Mouse (Mus musculus): ENCODE results near the gene 2310009B15Rik. TPM values are rescaled to one million over a fixed set of nuclear protein-coding genes. Genes with fewer than 3 reads are reported as not detected.

2310009B15Rik gene
- polyA plus RNA-seq, 1 experiment = 46.9 TPM

GRCm38 (mm10) chr1:138837786-138838743 lies 18.6 kb downstream of the 2310009B15Rik start:
- Histone ChIP-seq H3K79me3 (ENCODE audit: low read depth) (no peaks in the 10 kb centered on the region), H3K79me2 (ENCODE audit: control insufficient read depth, insufficient read depth) (no peaks in the 10 kb centered on the region)

GRCm38 (mm10) chr1:138835355-138835900 lies 21.2 kb downstream of the 2310009B15Rik start:
- Histone ChIP-seq H3K36me3 (ENCODE audit: control insufficient read depth, insufficient read depth) (no peaks in the 10 kb centered on the region), H3K79me2 (ENCODE audit: control insufficient read depth, insufficient read depth) (no peaks in the 10 kb centered on the region), H3K4me3 (ENCODE audit: insufficient read depth, poor library complexity, severe bottlenecking) (no peak overlapping the region), H3K27me3 (ENCODE audit: control insufficient read depth, insufficient read depth, insufficient read length) (no peaks in the 10 kb centered on the region), H3ac (ENCODE audit: control insufficient read depth, insufficient read length, low read depth) (no peak overlapping the region), H3K79me3 (ENCODE audit: low read depth) (no peaks in the 10 kb centered on the region)
- TF ChIP-seq MAX (IDR thresholded peaks at IDR 0.05) (no peak), MYOD1 (IDR thresholded peaks at IDR 0.05; ENCODE audit: control insufficient read depth, insufficient read length, low read depth) (no peak), FOSL1 (IDR thresholded peaks at IDR 0.05; ENCODE audit: insufficient read depth, low read length, poor library complexity, severe bottlenecking) (no peak), CTCF (IDR thresholded peaks at IDR 0.05; ENCODE audit: control insufficient read depth, insufficient read depth, insufficient read length) (no peak), MYOG (IDR thresholded peaks at IDR 0.05; ENCODE audit: control insufficient read depth, extremely low read depth, insufficient read length) (no peak), CEBPB (IDR thresholded peaks at IDR 0.05; ENCODE audit: low read depth) (no peak), USF1 (IDR thresholded peaks at IDR 0.05; ENCODE audit: low read depth) (no peak)

More at GRCm38 (mm10) chr1:138837786-138838743, 18.6 kb downstream of the 2310009B15Rik start:
- no peaks in the 10 kb centered on the region for H3K27me3 ChIP-seq (ENCODE audit: control insufficient read depth, insufficient read depth, insufficient read length)
- no peak overlapping the region for H3K4me3 ChIP-seq (ENCODE audit: insufficient read depth, poor library complexity, severe bottlenecking)
- no peak for TF ChIP-seq MYOD1 (IDR thresholded peaks at IDR 0.05; ENCODE audit: control insufficient read depth, insufficient read length, low read depth)
- TF ChIP-seq MYOG (IDR thresholded peaks at IDR 0.05; ENCODE audit: control insufficient read depth, extremely low read depth, insufficient read length) = no peak
- TF ChIP-seq CEBPB (IDR thresholded peaks at IDR 0.05; ENCODE audit: low read depth) = no peak
- no peak for TF ChIP-seq FOSL1 (IDR thresholded peaks at IDR 0.05; ENCODE audit: insufficient read depth, low read length, poor library complexity, severe bottlenecking)
- TF ChIP-seq USF1 (IDR thresholded peaks at IDR 0.05; ENCODE audit: low read depth) = no peak
- no peaks in the 10 kb centered on the region for H3K36me3 ChIP-seq (ENCODE audit: control insufficient read depth, insufficient read depth)
- no peak overlapping the region for H3ac ChIP-seq (ENCODE audit: control insufficient read depth, insufficient read length, low read depth)

- Histone ChIP-seq H3K36me3 (ENCODE audit: control insufficient read depth, insufficient read depth) (no peaks in the 10 kb centered on the region), H3ac (ENCODE audit: control insufficient read depth, insufficient read length, low read depth) (no peak overlapping the region), H3K79me2 (ENCODE audit: control insufficient read depth, insufficient read depth) (no peaks in the 10 kb centered on the region), H3K27me3 (ENCODE audit: control insufficient read depth, insufficient read depth, insufficient read length) (no peaks in the 10 kb centered on the region), H3K79me3 (ENCODE audit: low read depth) (no peaks in the 10 kb centered on the region), H3K4me3 (ENCODE audit: insufficient read depth, poor library complexity, severe bottlenecking) (no peak overlapping the region)
- TF ChIP-seq CTCF (IDR thresholded peaks at IDR 0.05; ENCODE audit: control insufficient read depth, insufficient read depth, insufficient read length) (no peak), MYOD1 (IDR thresholded peaks at IDR 0.05; ENCODE audit: control insufficient read depth, insufficient read length, low read depth) (no peak), MYOG (IDR thresholded peaks at IDR 0.05; ENCODE audit: control insufficient read depth, extremely low read depth, insufficient read length) (no peak), MAX (IDR thresholded peaks at IDR 0.05) (no peak)
Measured at GRCm38 (mm10) chr1:138831309-138831708, 25.3 kb downstream of the 2310009B15Rik start.

- no peaks in the 10 kb centered on the region for H3K79me2 ChIP-seq (ENCODE audit: control insufficient read depth, insufficient read depth)
- no peaks in the 10 kb centered on the region for H3K27me3 ChIP-seq (ENCODE audit: control insufficient read depth, insufficient read depth, insufficient read length)
- H3K79me3 ChIP-seq (ENCODE audit: low read depth) = no peaks in the 10 kb centered on the region
- no peak for TF ChIP-seq FOSL1 (IDR thresholded peaks at IDR 0.05; ENCODE audit: insufficient read depth, low read length, poor library complexity, severe bottlenecking)
- TF ChIP-seq MYOD1 (IDR thresholded peaks at IDR 0.05; ENCODE audit: control insufficient read depth, insufficient read length, low read depth) = no peak
- TF ChIP-seq MAX (IDR thresholded peaks at IDR 0.05) = no peak
- no peak for TF ChIP-seq CEBPB (IDR thresholded peaks at IDR 0.05; ENCODE audit: low read depth)
- TF ChIP-seq CTCF (IDR thresholded peaks at IDR 0.05; ENCODE audit: control insufficient read depth, insufficient read depth, insufficient read length) = no peak
- no peak for TF ChIP-seq MYOG (IDR thresholded peaks at IDR 0.05; ENCODE audit: control insufficient read depth, extremely low read depth, insufficient read length)
- no peak for TF ChIP-seq USF1 (IDR thresholded peaks at IDR 0.05; ENCODE audit: low read depth)
- no peak overlapping the region for H3ac ChIP-seq (ENCODE audit: control insufficient read depth, insufficient read length, low read depth)
- no peaks in the 10 kb centered on the region for H3K36me3 ChIP-seq (ENCODE audit: control insufficient read depth, insufficient read depth)
- no peak overlapping the region for H3K4me3 ChIP-seq (ENCODE audit: insufficient read depth, poor library complexity, severe bottlenecking)
Measured at GRCm38 (mm10) chr1:138826841-138827240, 29.8 kb downstream of the 2310009B15Rik start.

GRCm38 (mm10) chr1:138822985-138823322 lies 33.7 kb downstream of the 2310009B15Rik start:
- no peaks in the 10 kb centered on the region for H3K79me3 ChIP-seq (ENCODE audit: low read depth)
- no peaks in the 10 kb centered on the region for H3K79me2 ChIP-seq (ENCODE audit: control insufficient read depth, insufficient read depth)
- no peak for TF ChIP-seq MYOG (IDR thresholded peaks at IDR 0.05; ENCODE audit: control insufficient read depth, extremely low read depth, insufficient read length)
- no peak for TF ChIP-seq MAX (IDR thresholded peaks at IDR 0.05)
- no peak for TF ChIP-seq MYOD1 (IDR thresholded peaks at IDR 0.05; ENCODE audit: control insufficient read depth, insufficient read length, low read depth)
- no peak for TF ChIP-seq USF1 (IDR thresholded peaks at IDR 0.05; ENCODE audit: low read depth)
- no peak for TF ChIP-seq CTCF (IDR thresholded peaks at IDR 0.05; ENCODE audit: control insufficient read depth, insufficient read depth, insufficient read length)
- TF ChIP-seq CEBPB (IDR thresholded peaks at IDR 0.05; ENCODE audit: low read depth) = no peak
- no peak for TF ChIP-seq FOSL1 (IDR thresholded peaks at IDR 0.05; ENCODE audit: insufficient read depth, low read length, poor library complexity, severe bottlenecking)
- H3K4me3 ChIP-seq (ENCODE audit: insufficient read depth, poor library complexity, severe bottlenecking) = no peak overlapping the region
- no peak overlapping the region for H3ac ChIP-seq (ENCODE audit: control insufficient read depth, insufficient read length, low read depth)
- H3K27me3 ChIP-seq (ENCODE audit: control insufficient read depth, insufficient read depth, insufficient read length) = no peaks in the 10 kb centered on the region
- no peaks in the 10 kb centered on the region for H3K36me3 ChIP-seq (ENCODE audit: control insufficient read depth, insufficient read depth)
